Mouse (Mus musculus): Measurements from ENCODE around the gene Suclg2.

GRCm38 (mm10) chr6:95637416-95637815, 81.2 kb downstream of the Suclg2 start:
- TF ChIP-seq CTCF (IDR thresholded peaks at IDR 0.05; ENCODE audit: extremely low read depth, insufficient read depth, insufficient read length, insufficient replicate concordance) (no peak), POLR2A (IDR thresholded peaks at IDR 0.05; ENCODE audit: low read depth, low read length) (no peak)

Data from spleen, adult 2 months (tissue).